Mouse (Mus musculus): ENCODE measurements at regions not wholly inside any gene's neighbourhood (a gene's known extent, or its start where the extent isn't known, plus 50 kb on each side); places are given as distances from the start of the nearest gene placed in this dataset.
A peak's percentile ranks its signal among the peaks of the same experiment; 100 is the strongest.

DNA sequence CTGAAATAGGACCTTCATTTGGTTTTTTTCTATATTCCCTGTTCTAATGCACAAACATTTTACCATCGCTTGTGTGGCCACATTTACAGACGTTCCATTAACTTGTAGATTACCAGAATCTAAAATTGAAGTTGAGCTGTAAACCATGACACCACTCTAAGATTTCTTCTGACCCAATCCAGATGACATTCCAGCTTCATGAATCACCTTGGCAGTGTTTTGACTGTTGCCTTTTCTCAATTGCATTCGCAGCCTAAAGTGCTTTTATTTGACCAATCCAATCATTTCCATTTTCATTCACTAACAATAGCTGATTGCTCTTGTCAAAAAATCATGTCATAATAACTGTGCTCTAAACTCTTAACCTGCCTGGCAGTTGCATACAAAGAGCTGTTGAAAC lies 144.8 kb downstream of the Mdfic start:
- no peak overlapping the region for H3K4me2 ChIP-seq
- H3K36me3 ChIP-seq (ENCODE audit: control insufficient read depth, insufficient read depth, low read length) = no peaks in the 10 kb centered on the region
- H3K4me1 ChIP-seq (replicated peaks; ENCODE audit: control insufficient read depth, insufficient read depth, low read length) = no peaks in the 10 kb centered on the region
- whole genome bisulfite sequencing = 75% methylated on average over 3 of the region's 3 CpGs
- H3K9ac ChIP-seq (ENCODE audit: low read depth, low read length) = no peak overlapping the region
- H3K9me3 ChIP-seq (ENCODE audit: control insufficient read depth, low read length) = no peaks in the 10 kb centered on the region
- H3K27ac ChIP-seq (ENCODE audit: low read depth, low read length) = no peak overlapping the region
- ATAC-seq (replicated peaks; ENCODE audit: low FRiP score) (no peak), DNase-seq (ENCODE audit: low spot score) (no peak)
- no peaks in the 10 kb centered on the region for H3K27me3 ChIP-seq (replicated peaks; ENCODE audit: control insufficient read depth, insufficient read depth, low read length)
- H3K4me3 ChIP-seq (ENCODE audit: low read depth, low read length) = no peak overlapping the region

DNA sequence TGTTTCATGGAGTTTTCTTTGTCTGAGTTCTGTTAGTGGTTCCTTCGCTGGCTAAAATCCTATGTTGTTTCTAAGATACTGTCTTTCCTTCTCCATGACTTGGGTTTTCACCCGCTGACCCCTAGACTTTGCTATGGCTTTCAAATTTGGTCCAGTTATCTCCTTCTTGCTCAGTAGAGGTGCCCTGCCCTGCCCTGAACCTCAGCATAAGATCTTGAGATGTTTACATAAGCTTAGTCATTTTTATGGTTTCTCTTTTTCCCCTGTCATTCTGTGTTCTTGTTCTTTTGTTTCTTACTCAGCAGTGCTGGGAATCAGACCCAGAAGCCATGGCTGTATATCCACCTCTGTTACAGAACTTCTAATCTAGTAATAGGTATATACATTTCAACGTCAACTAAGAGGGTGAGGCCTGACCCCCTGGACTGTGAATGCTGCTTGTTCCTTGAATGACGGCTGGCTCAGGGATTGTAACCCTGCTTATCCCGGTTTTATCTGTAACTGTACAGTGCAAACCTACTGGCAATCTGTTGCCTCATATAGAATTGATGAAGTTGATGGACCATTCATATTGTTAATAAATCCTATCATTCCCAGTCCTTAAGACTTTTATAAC lies 161.9 kb downstream of the Mdfic start:
- no peaks in the 10 kb centered on the region for H3K4me1 ChIP-seq (replicated peaks; ENCODE audit: control insufficient read depth, insufficient read depth, low read length)
- no peaks in the 10 kb centered on the region for H3K36me3 ChIP-seq (ENCODE audit: control insufficient read depth, insufficient read depth, low read length)
- H3K27ac ChIP-seq (ENCODE audit: low read depth, low read length) = no peak overlapping the region
- H3K4me3 ChIP-seq (ENCODE audit: low read depth, low read length) = no peak overlapping the region
- DNase-seq (ENCODE audit: low spot score) = no peak
- no peak overlapping the region for H3K9ac ChIP-seq (ENCODE audit: low read depth, low read length)
- WGBS = 82% methylated on average over 5 of the region's 5 CpGs
- no peaks in the 10 kb centered on the region for H3K27me3 ChIP-seq (replicated peaks; ENCODE audit: control insufficient read depth, insufficient read depth, low read length)
- no peaks in the 10 kb centered on the region for H3K9me3 ChIP-seq (ENCODE audit: control insufficient read depth, low read length)
- H3K4me2 ChIP-seq = no peak overlapping the region
- ATAC-seq (replicated peaks; ENCODE audit: low FRiP score) = no peak

- Histone ChIP-seq H3K9me3 (ENCODE audit: control insufficient read depth, low read length) (no peaks in the 10 kb centered on the region), H3K4me3 (ENCODE audit: low read depth, low read length) (no peak overlapping the region), H3K4me2 (no peak overlapping the region), H3K9ac (ENCODE audit: low read depth, low read length) (no peak overlapping the region), H3K27me3 (replicated peaks; ENCODE audit: control insufficient read depth, insufficient read depth, low read length) (no peaks in the 10 kb centered on the region), H3K27ac (ENCODE audit: low read depth, low read length) (no peak overlapping the region), H3K4me1 (replicated peaks; ENCODE audit: control insufficient read depth, insufficient read depth, low read length) (no peaks in the 10 kb centered on the region), H3K36me3 (ENCODE audit: control insufficient read depth, insufficient read depth, low read length) (no peaks in the 10 kb centered on the region)
- ATAC-seq (replicated peaks; ENCODE audit: low FRiP score) (no peak), DNase-seq (ENCODE audit: low spot score) (no peak)
- WGBS = 82% methylated on average over 5 of the region's 5 CpGs
These were observed 172.6 kb downstream of the Mdfic start for GRCm38 (mm10) chr6:15893066-15893465.

DNA sequence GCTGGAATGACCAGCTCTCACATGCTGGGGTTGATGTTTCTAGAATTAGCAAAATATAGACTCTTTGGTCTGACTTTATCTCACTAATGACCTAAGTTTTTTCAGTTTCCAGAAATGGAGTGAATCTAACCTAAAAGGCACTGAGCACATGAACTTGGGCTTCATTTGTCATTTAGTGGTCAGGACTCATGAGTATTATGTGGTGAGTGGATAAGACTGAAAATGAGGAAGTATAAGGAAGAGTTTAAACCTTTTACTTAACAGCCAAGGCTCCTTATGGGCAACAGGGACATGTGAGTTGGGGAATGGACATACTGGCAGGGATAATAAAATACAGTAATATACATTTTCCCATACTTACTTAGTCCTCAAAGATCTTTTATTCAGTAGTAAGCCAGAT lies 180.0 kb downstream of the Mdfic start:
- Histone ChIP-seq H3K9ac (ENCODE audit: low read depth, low read length) (no peak overlapping the region), H3K36me3 (ENCODE audit: control insufficient read depth, insufficient read depth, low read length) (no peaks in the 10 kb centered on the region), H3K4me3 (ENCODE audit: low read depth, low read length) (no peak overlapping the region), H3K9me3 (ENCODE audit: control insufficient read depth, low read length) (no peaks in the 10 kb centered on the region), H3K27me3 (replicated peaks; ENCODE audit: control insufficient read depth, insufficient read depth, low read length) (no peaks in the 10 kb centered on the region), H3K4me2 (no peak overlapping the region), H3K27ac (ENCODE audit: low read depth, low read length) (no peak overlapping the region), H3K4me1 (replicated peaks; ENCODE audit: control insufficient read depth, insufficient read depth, low read length) (no peaks in the 10 kb centered on the region)
- no peak for ATAC-seq (replicated peaks; ENCODE audit: low FRiP score)
- DNase-seq (ENCODE audit: low spot score) = no peak

DNA sequence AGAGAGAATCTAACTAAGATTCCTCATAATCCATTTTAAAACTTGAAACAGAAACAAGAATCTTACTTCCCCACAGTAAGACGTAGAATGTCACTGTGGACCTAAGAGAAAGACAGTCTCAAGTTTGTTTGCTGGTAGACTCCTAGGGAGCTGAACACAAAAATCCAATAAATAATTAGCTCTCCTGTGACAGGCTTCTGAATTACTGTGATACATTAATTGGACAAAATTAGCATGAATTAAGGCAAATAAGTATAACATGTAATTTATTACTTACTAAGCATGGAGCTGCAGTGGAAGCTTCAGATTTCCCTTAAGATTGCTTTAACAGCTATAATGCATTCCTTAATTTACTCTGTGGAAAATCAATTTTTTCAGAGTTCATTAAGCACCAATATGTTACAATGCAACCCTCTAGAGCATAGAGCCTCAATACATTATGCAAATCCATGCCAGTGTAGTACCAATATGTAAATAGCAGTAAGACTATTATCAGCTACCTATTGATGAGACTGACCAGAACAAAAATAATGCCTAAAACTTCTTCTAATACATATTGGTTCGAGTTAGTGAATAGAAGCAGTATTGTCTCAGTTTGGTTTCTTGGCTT lies 182.3 kb downstream of the Mdfic start:
- H3K27me3 ChIP-seq (replicated peaks; ENCODE audit: control insufficient read depth, insufficient read depth, low read length) = no peaks in the 10 kb centered on the region
- DNase-seq (ENCODE audit: low spot score) (no peak), ATAC-seq (replicated peaks; ENCODE audit: low FRiP score) (no peak)
- no peak overlapping the region for H3K4me2 ChIP-seq
- 68% methylated on average over 2 of the region's 2 CpGs for WGBS
- no peak overlapping the region for H3K27ac ChIP-seq (ENCODE audit: low read depth, low read length)
- H3K36me3 ChIP-seq (ENCODE audit: control insufficient read depth, insufficient read depth, low read length) = no peaks in the 10 kb centered on the region
- H3K4me1 ChIP-seq (replicated peaks; ENCODE audit: control insufficient read depth, insufficient read depth, low read length) = no peaks in the 10 kb centered on the region
- no peak overlapping the region for H3K9ac ChIP-seq (ENCODE audit: low read depth, low read length)
- H3K9me3 ChIP-seq (ENCODE audit: control insufficient read depth, low read length) = no peaks in the 10 kb centered on the region
- H3K4me3 ChIP-seq (ENCODE audit: low read depth, low read length) = no peak overlapping the region

DNA sequence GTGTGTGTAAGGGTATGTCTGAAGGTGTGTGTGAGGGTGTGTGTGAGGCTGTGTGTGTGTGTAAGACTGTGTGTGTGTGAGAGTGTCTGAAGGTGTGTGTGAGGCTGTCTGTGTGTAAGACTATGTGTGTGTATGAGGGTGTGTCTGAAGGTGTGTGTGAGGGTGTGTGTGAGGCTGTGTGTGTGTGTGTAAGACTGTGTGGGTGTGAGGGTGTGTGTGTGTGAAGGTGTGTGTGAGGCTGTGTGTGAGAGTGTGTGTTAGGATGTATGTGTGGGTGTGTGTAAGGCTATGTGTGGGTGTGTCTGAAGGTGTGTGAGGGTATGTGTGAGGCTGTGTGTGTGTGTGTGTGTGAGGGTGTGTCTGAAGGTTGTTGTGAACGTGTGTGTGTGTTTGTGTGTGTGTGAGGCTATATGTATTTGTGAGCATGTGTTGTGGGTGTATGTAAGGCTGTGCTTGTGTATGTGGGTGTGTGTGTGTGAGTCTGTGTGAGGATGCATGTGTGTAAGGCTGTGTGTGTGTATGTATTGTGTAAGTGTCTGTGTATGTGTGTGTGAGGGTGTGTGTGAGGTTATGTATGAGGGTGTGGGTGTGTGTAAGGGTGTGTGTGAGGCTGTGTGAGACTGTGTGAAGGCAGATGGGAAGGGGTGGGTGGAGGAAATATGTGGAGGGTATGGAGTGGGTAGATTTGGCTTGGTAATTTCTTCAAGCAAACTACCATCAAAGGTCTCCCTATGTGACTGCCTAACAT lies 190.1 kb downstream of the Mdfic start:
- no peak overlapping the region for H3K4me2 ChIP-seq
- no peaks in the 10 kb centered on the region for H3K9me3 ChIP-seq (ENCODE audit: control insufficient read depth, low read length)
- H3K36me3 ChIP-seq (ENCODE audit: control insufficient read depth, insufficient read depth, low read length) = no peaks in the 10 kb centered on the region
- no peak for DNase-seq (ENCODE audit: low spot score)
- no peak overlapping the region for H3K27ac ChIP-seq (ENCODE audit: low read depth, low read length)
- ATAC-seq (replicated peaks; ENCODE audit: low FRiP score) = peak; percentile 15; the same call in 1 of the 2 replicates
- no peaks in the 10 kb centered on the region for H3K4me1 ChIP-seq (replicated peaks; ENCODE audit: control insufficient read depth, insufficient read depth, low read length)
- 59% methylated on average over 1 of the region's 1 CpGs for WGBS
- H3K27me3 ChIP-seq (replicated peaks; ENCODE audit: control insufficient read depth, insufficient read depth, low read length) = no peaks in the 10 kb centered on the region
- no peak overlapping the region for H3K9ac ChIP-seq (ENCODE audit: low read depth, low read length)
- H3K4me3 ChIP-seq (ENCODE audit: low read depth, low read length) = no peak overlapping the region

- Histone ChIP-seq H3K36me3 (ENCODE audit: control insufficient read depth, insufficient read depth, low read length) (no peaks in the 10 kb centered on the region), H3K4me1 (replicated peaks; ENCODE audit: control insufficient read depth, insufficient read depth, low read length) (no peaks in the 10 kb centered on the region), H3K27ac (ENCODE audit: low read depth, low read length) (no peak overlapping the region), H3K9ac (ENCODE audit: low read depth, low read length) (no peak overlapping the region), H3K27me3 (replicated peaks; ENCODE audit: control insufficient read depth, insufficient read depth, low read length) (no peaks in the 10 kb centered on the region), H3K4me2 (no peak overlapping the region), H3K9me3 (ENCODE audit: control insufficient read depth, low read length) (no peaks in the 10 kb centered on the region), H3K4me3 (ENCODE audit: low read depth, low read length) (no peak overlapping the region)
- WGBS = 78% methylated on average over 2 of the region's 2 CpGs
- DNase-seq (ENCODE audit: low spot score) = no peak
- no peak for ATAC-seq (replicated peaks; ENCODE audit: low FRiP score)
These were observed 209.2 kb downstream of the Mdfic start for GRCm38 (mm10) chr6:15929650-15930049.

DNA sequence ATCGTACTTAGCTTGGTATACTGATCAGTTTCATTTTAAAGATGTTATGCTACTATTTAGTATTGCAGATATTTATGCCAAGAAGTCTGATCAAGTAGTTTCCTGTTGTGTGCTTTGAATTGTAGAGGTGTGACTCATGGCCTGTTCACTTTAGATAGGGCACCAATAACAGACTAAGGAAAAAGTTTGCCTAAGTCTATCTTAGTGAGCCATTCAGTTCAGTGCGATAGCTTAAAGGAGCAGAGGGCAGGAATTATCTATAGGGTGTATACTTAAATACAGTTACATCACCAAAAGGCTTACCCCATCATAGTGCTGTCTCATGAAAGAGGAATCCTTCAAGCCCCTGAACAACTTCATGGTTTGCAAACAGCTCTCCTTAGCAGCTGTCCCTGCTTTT lies 229.8 kb downstream of the Mdfic start:
- no peaks in the 10 kb centered on the region for H3K27me3 ChIP-seq (replicated peaks; ENCODE audit: control insufficient read depth, insufficient read depth, low read length)
- H3K27ac ChIP-seq (ENCODE audit: low read depth, low read length) = no peak overlapping the region
- no peaks in the 10 kb centered on the region for H3K9me3 ChIP-seq (ENCODE audit: control insufficient read depth, low read length)
- H3K4me2 ChIP-seq = no peak overlapping the region
- no peak overlapping the region for H3K9ac ChIP-seq (ENCODE audit: low read depth, low read length)
- DNase-seq (ENCODE audit: low spot score) (no peak), ATAC-seq (replicated peaks; ENCODE audit: low FRiP score) (peak; percentile 63)
- no peak overlapping the region for H3K4me3 ChIP-seq (ENCODE audit: low read depth, low read length)
- WGBS = 55% methylated on average over 2 of the region's 2 CpGs
- H3K36me3 ChIP-seq (ENCODE audit: control insufficient read depth, insufficient read depth, low read length) = no peaks in the 10 kb centered on the region
- no peaks in the 10 kb centered on the region for H3K4me1 ChIP-seq (replicated peaks; ENCODE audit: control insufficient read depth, insufficient read depth, low read length)

GRCm38 (mm10) chr6:15987334-15987733 lies 266.9 kb downstream of the Mdfic start:
- no peak for ATAC-seq (replicated peaks; ENCODE audit: low FRiP score)
- Histone ChIP-seq H3K4me1 (replicated peaks; ENCODE audit: control insufficient read depth, insufficient read depth, low read length) (no peaks in the 10 kb centered on the region), H3K9ac (ENCODE audit: low read depth, low read length) (no peak overlapping the region), H3K36me3 (ENCODE audit: control insufficient read depth, insufficient read depth, low read length) (no peaks in the 10 kb centered on the region), H3K9me3 (ENCODE audit: control insufficient read depth, low read length) (no peaks in the 10 kb centered on the region), H3K27me3 (replicated peaks; ENCODE audit: control insufficient read depth, insufficient read depth, low read length) (no peaks in the 10 kb centered on the region), H3K4me2 (no peak overlapping the region), H3K27ac (ENCODE audit: low read depth, low read length) (no peak overlapping the region), H3K4me3 (ENCODE audit: low read depth, low read length) (no peak overlapping the region)
- WGBS = 52% methylated on average over 5 of the region's 5 CpGs
- no peak for DNase-seq (ENCODE audit: low spot score)
